Mouse (Mus musculus): Measurements from ENCODE around the gene Habp4. TPM values are rescaled to one million over a fixed set of nuclear protein-coding genes. Genes with fewer than 3 reads are reported as not detected.

The Habp4 gene
- polyA plus RNA-seq, 1 experiment from 2014 or later = 49.1 TPM

DNA sequence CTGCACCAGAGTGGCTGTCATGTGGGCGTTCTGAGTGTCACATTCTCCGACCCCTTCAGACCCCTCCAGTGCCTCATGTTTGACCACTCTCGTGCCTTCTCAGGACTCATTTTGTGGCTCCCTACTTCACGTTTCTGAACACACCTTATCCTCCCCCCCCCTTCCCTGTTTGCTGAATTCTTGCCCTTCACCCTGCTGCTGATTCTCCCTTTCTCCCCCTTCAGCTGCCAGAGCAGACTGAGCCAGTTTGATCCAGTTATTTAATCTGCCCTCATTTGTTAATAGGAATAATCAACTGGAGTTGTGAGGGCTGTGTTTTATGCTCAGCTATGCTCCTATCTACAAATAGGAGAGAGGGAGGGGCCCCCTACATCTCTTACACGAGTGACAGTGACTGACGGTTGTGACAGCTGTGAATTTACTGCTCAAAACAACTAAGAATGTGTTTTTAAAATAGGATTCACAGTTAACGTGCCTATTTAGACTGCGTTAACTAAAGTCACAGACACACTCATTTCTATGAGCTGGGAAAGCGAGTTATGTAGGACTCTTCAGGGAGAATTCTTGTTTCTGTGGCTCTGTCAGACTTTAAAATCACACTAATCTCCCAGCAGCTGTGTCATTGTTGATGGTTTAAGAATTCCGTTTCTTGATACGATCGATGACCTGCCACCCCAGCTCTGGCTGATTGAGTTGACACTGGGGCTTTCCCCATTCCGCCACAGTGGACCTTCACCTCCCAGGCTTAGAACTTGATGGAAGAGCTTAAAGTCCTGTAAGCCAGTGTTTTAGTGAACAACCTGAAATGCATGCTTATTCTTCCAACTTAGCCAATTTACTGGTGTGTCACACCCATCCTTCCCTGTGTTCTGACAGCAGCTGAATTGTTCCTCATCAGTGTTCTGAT is 17.4 kb downstream of the Habp4 start:
- WGBS = 64% methylated on average over 13 of the region's 13 CpGs
- Histone ChIP-seq H3K36me3 (peaks cover 62% of the 10 kb centered on the region), H3K4me2 (no peak overlapping the region), H3K4me1 (replicated peaks) (no peaks in the 10 kb centered on the region; the same call in 1 of the 2 replicates), H3K4me3 (no peak overlapping the region), H3K9me3 (replicated peaks) (no peaks in the 10 kb centered on the region), H3K27me3 (no peaks in the 10 kb centered on the region), H3K9ac (no peak overlapping the region), H3K27ac (no peak overlapping the region)
- ATAC-seq (replicated peaks; ENCODE audit: insufficient number of reproducible peaks, insufficient read depth, low FRiP score, low read depth) = no peak

GRCm38 (mm10) chr13:64180300-64180699 is 18.7 kb downstream of the Habp4 start:
- no peak for ATAC-seq (replicated peaks; ENCODE audit: insufficient number of reproducible peaks, insufficient read depth, low FRiP score, low read depth)
- 84% methylated on average over 4 of the region's 4 CpGs for WGBS
- Histone ChIP-seq H3K36me3 (peaks cover 61% of the 10 kb centered on the region), H3K4me3 (no peak overlapping the region), H3K4me2 (no peak overlapping the region), H3K27ac (no peak overlapping the region), H3K9me3 (replicated peaks) (no peaks in the 10 kb centered on the region), H3K27me3 (no peaks in the 10 kb centered on the region), H3K9ac (no peak overlapping the region), H3K4me1 (replicated peaks) (no peaks in the 10 kb centered on the region; the same call in 1 of the 2 replicates)

GRCm38 (mm10) chr13:64180888-64181287 is 19.3 kb downstream of the Habp4 start:
- Histone ChIP-seq H3K9me3 (replicated peaks) (no peaks in the 10 kb centered on the region), H3K4me2 (no peak overlapping the region), H3K27me3 (no peaks in the 10 kb centered on the region), H3K9ac (no peak overlapping the region), H3K4me3 (no peak overlapping the region), H3K27ac (no peak overlapping the region), H3K4me1 (replicated peaks) (no peaks in the 10 kb centered on the region; the same call in 1 of the 2 replicates), H3K36me3 (peaks cover 60% of the 10 kb centered on the region)
- WGBS = 80% methylated on average over 3 of the region's 3 CpGs
- no peak for ATAC-seq (replicated peaks; ENCODE audit: insufficient number of reproducible peaks, insufficient read depth, low FRiP score, low read depth)

- Histone ChIP-seq H3K9me3 (replicated peaks) (no peaks in the 10 kb centered on the region), H3K4me1 (replicated peaks) (peaks cover 6% of the 10 kb centered on the region; the same call in 1 of the 2 replicates), H3K4me2 (no peak overlapping the region), H3K4me3 (no peak overlapping the region), H3K27ac (no peak overlapping the region), H3K27me3 (no peaks in the 10 kb centered on the region), H3K9ac (no peak overlapping the region), H3K36me3 (peaks cover 49% of the 10 kb centered on the region)
- WGBS = 68% methylated on average over 2 of the region's 2 CpGs
- no peak for ATAC-seq (replicated peaks; ENCODE audit: insufficient number of reproducible peaks, insufficient read depth, low FRiP score, low read depth)
These were observed 20.5 kb downstream of the Habp4 start for GRCm38 (mm10) chr13:64182091-64182490.

GRCm38 (mm10) chr13:64183583-64183982 is 22.0 kb downstream of the Habp4 start:
- H3K4me1 ChIP-seq (replicated peaks) = peaks cover 15% of the 10 kb centered on the region
- ATAC-seq (replicated peaks; ENCODE audit: insufficient number of reproducible peaks, insufficient read depth, low FRiP score, low read depth) = no peak
- no peaks in the 10 kb centered on the region for H3K27me3 ChIP-seq
- peaks cover 39% of the 10 kb centered on the region for H3K36me3 ChIP-seq
- H3K9me3 ChIP-seq (replicated peaks) = no peaks in the 10 kb centered on the region
- H3K4me2 ChIP-seq = no peak overlapping the region
- H3K9ac ChIP-seq = no peak overlapping the region
- H3K27ac ChIP-seq = no peak overlapping the region
- H3K4me3 ChIP-seq = no peak overlapping the region
- WGBS = 79% methylated on average over 4 of the region's 4 CpGs

DNA sequence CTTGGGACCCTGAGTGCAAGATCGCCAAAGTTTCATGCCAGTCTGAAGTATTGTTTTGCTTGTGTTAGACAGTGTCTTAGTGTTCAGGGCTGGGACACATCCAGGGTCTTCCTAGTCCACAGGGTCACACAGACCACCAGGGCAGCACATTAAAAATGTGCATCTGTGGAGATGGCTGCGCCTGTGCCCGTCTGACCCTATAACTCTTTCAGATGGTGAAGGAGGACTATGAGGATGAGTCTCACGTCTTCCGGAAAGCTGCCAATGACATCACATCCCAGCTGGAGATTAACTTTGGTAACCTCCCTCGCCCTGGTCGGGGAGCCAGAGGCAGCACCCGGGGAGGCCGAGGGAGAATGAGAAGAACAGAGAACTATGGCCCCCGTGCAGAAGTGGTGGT is 22.7 kb downstream of the Habp4 start:
- Histone ChIP-seq H3K4me1 (replicated peaks) (peaks cover 20% of the 10 kb centered on the region), H3K4me2 (no peak overlapping the region), H3K9ac (no peak overlapping the region), H3K27me3 (no peaks in the 10 kb centered on the region), H3K4me3 (no peak overlapping the region), H3K9me3 (replicated peaks) (no peaks in the 10 kb centered on the region), H3K27ac (no peak overlapping the region), H3K36me3 (peaks cover 39% of the 10 kb centered on the region)
- no peak for ATAC-seq (replicated peaks; ENCODE audit: insufficient number of reproducible peaks, insufficient read depth, low FRiP score, low read depth)
- 75% methylated on average over 10 of the region's 10 CpGs for WGBS

DNA sequence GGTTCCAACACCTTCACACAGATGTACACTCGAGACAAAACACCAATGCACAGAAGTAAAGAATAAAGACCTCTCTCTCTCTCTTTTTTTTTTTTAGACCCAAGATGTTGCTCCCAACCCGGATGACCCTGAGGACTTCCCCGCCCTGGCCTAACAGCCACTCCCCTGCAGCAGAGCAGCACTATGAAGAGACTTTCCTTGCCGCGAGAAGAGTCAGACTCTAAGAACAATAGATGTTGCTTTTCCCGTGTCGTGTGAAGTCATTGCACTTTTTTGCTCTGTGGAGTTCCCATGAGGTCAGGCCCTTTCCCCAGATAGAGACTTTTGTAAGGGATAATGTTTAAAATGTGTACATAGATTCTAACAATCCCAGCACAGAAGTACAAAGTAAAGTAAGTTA is 23.6 kb downstream of the Habp4 start:
- Histone ChIP-seq H3K4me1 (replicated peaks) (peaks cover 20% of the 10 kb centered on the region), H3K27ac (no peak overlapping the region), H3K27me3 (no peaks in the 10 kb centered on the region), H3K36me3 (peaks cover 39% of the 10 kb centered on the region), H3K9ac (no peak overlapping the region), H3K4me3 (no peak overlapping the region), H3K4me2 (no peak overlapping the region), H3K9me3 (replicated peaks) (no peaks in the 10 kb centered on the region)
- WGBS = 68% methylated on average over 7 of the region's 7 CpGs
- ATAC-seq (replicated peaks; ENCODE audit: insufficient number of reproducible peaks, insufficient read depth, low FRiP score, low read depth) = no peak

GRCm38 (mm10) chr13:64185586-64185985 is 24.0 kb downstream of the Habp4 start:
- no peak overlapping the region for H3K4me3 ChIP-seq
- H3K9me3 ChIP-seq (replicated peaks) = no peaks in the 10 kb centered on the region
- peaks cover 20% of the 10 kb centered on the region for H3K4me1 ChIP-seq (replicated peaks)
- peaks cover 39% of the 10 kb centered on the region for H3K36me3 ChIP-seq
- ATAC-seq (replicated peaks; ENCODE audit: insufficient number of reproducible peaks, insufficient read depth, low FRiP score, low read depth) = no peak
- H3K9ac ChIP-seq = no peak overlapping the region
- H3K4me2 ChIP-seq = no peak overlapping the region
- 88% methylated on average over 9 of the region's 9 CpGs for WGBS
- no peak overlapping the region for H3K27ac ChIP-seq
- no peaks in the 10 kb centered on the region for H3K27me3 ChIP-seq

DNA sequence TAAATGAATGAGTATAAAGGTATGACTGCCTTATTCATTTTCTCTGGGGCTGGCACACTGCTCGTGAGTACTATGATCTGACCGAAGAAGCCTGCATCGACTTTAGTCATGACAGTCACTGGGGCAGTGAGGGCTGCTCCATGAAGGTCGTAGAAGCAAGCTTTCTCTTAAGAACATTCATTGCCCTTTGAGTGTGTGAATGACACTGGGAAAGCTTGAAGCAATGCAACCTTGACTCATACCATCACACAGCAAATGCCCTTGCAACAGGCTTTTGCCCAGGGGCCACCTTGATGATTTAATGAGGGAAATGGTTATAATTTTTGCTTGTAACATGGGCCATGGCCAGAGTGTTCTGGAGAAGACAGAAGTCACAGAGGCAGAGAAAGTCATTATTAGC is 24.9 kb downstream of the Habp4 start:
- Histone ChIP-seq H3K36me3 (peaks cover 33% of the 10 kb centered on the region), H3K4me3 (no peak overlapping the region), H3K27me3 (no peaks in the 10 kb centered on the region), H3K9ac (no peak overlapping the region), H3K4me2 (no peak overlapping the region), H3K27ac (peak overlapping the region; percentile 75), H3K4me1 (replicated peaks) (peaks cover 20% of the 10 kb centered on the region), H3K9me3 (replicated peaks) (no peaks in the 10 kb centered on the region)
- no peak for ATAC-seq (replicated peaks; ENCODE audit: insufficient number of reproducible peaks, insufficient read depth, low FRiP score, low read depth)
- 88% methylated on average over 4 of the region's 4 CpGs for WGBS

DNA sequence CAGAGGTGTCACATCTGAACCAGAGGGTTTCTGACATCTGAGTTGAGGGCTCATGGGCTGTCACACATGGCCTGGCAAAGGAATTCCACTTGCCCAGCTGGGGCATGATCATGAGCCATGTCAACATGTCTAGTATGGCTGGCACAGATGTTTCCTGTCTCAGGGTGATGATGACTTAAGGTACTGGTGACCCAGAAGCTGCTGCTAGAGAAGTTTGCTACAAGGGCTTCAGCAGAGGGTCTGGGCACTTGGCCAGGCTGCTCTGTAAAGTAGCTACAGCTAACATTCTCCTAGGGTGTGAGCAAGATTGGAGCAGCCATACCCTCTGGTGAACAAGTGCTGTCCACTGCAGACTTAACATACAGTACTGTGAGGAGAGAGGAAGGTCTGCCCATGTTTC is 25.4 kb downstream of the Habp4 start:
- ATAC-seq (replicated peaks; ENCODE audit: insufficient number of reproducible peaks, insufficient read depth, low FRiP score, low read depth) = peak; percentile 80; the same call in 1 of the 2 replicates
- Histone ChIP-seq H3K27ac (peak overlapping the region; percentile 75), H3K36me3 (peaks cover 29% of the 10 kb centered on the region), H3K4me1 (replicated peaks) (peaks cover 20% of the 10 kb centered on the region), H3K4me2 (no peak overlapping the region), H3K9ac (no peak overlapping the region), H3K27me3 (no peaks in the 10 kb centered on the region), H3K9me3 (replicated peaks) (no peaks in the 10 kb centered on the region), H3K4me3 (no peak overlapping the region)

GRCm38 (mm10) chr13:64197899-64198298 is 36.3 kb downstream of the Habp4 start:
- Histone ChIP-seq H3K4me3 (no peak overlapping the region), H3K36me3 (0 out of 2 replicates have a peak, but pooled peaks cover 8% of the 10 kb centered on the region), H3K9ac (no peak overlapping the region), H3K9me3 (replicated peaks) (no peaks in the 10 kb centered on the region), H3K4me2 (no peak overlapping the region), H3K27me3 (no peaks in the 10 kb centered on the region), H3K27ac (no peak overlapping the region), H3K4me1 (replicated peaks) (no peaks in the 10 kb centered on the region)
- ATAC-seq (replicated peaks; ENCODE audit: insufficient number of reproducible peaks, insufficient read depth, low FRiP score, low read depth) = no peak
- 78% methylated on average over 6 of the region's 6 CpGs for WGBS

- Histone ChIP-seq H3K4me3 (no peak overlapping the region), H3K36me3 (0 out of 2 replicates have a peak, but pooled peaks cover 8% of the 10 kb centered on the region), H3K4me2 (no peak overlapping the region), H3K27me3 (no peaks in the 10 kb centered on the region), H3K9ac (no peak overlapping the region), H3K27ac (no peak overlapping the region), H3K9me3 (replicated peaks) (no peaks in the 10 kb centered on the region), H3K4me1 (replicated peaks) (no peaks in the 10 kb centered on the region)
- ATAC-seq (replicated peaks; ENCODE audit: insufficient number of reproducible peaks, insufficient read depth, low FRiP score, low read depth) = no peak
- 85% methylated on average over 4 of the region's 4 CpGs for WGBS
These were observed 36.7 kb downstream of the Habp4 start for GRCm38 (mm10) chr13:64198310-64198709.
